Mouse (Mus musculus): Measurements from ENCODE around the gene Atg5.

DNA sequence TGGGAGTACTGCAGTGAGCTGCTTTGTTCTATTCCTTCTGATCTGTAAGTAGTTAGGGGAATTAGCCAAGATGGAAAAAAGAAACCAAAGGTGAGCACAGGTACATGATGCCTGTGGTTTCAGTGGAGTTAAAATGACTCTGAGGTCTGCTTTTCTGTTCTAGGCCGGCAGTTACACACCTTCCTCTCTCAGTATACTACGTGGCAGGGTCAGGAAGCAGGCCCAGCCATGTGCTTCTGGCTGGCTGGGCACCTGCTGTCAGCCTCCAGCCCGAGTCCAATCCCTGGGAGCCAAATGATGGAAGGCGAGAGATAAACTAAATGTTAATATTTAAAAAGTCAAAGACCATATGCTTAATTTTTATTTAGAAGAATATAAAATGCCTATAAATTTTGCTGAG lies 85.3 kb downstream of the Atg5 start:
- TF ChIP-seq CTCF (IDR thresholded peaks at IDR 0.05) (no peak), EP300 (IDR thresholded peaks at IDR 0.05) (no peak)

All from lung, postnatal 0 days (tissue).